Mouse (Mus musculus) spleen, adult 18-20 months (tissue): Measurements from ENCODE around the gene Cadm2.

ENCODE experiments used
- DNase-seq, 2 experiments: peaks; one replicate each; pipeline ENCODE4 v3.0.0; 2022; ENCODE audit warnings: mixed read lengths in 2 of 2

Gene Cadm2

DNA sequence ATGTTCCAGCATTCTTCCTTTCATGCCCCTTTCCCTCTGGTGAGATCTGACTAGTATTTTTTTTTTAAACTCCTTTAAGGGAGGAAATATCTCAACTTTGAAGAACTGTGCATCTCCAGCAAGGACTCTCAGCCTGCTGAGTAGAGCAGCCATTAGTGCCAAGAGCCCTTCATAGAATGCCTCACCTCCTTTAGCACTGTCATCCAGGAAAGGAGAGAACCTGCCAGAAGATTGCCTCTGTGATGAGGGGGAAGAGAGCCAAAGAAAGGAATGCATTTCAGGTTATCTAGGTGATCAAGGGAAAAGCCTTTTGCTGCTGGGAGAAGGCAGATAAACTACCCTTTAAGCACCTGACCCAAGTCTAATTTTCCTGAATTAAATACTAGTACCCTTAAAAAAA, 943.5 kb downstream of the Cadm2 start:
- no peak for DNase-seq

GRCm38 (mm10) chr16:66651013-66651362, 969.7 kb downstream of the Cadm2 start:
- no peak for DNase-seq

DNA sequence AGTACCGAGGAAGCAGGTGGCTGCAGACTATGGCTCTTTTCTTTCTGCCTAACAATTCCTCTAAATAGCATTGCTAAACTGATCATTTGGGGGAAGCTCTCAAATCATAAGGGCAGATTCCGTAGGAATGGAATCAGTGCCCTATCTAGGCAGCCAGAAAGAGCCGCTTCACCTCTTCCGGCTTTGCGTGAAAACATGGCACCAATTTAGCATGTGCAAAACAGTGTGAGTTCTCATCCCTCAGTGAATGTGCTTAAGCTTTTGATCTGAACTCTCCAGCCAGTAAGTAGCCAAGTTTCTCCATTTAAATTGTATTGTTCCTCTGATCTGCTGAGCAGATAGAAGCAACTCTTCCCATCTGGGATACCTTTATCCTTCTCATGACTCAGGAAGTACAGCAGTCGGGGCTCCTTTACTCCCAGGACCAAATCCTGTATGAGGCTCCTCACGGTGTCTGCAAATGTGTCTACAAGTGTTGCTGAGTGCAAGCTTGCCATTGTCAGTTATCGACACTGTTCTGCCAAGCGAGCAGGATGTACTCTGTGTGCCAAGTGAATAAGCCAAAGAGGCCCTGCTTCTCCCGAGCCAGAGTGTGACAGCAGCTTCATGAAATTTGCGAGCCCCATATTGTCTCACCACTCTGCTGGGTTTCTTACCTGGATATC, 970.2 kb downstream of the Cadm2 start:
- no peak for DNase-seq

GRCm38 (mm10) chr16:66647798-66648197, 972.9 kb downstream of the Cadm2 start:
- no peak for DNase-seq

DNA sequence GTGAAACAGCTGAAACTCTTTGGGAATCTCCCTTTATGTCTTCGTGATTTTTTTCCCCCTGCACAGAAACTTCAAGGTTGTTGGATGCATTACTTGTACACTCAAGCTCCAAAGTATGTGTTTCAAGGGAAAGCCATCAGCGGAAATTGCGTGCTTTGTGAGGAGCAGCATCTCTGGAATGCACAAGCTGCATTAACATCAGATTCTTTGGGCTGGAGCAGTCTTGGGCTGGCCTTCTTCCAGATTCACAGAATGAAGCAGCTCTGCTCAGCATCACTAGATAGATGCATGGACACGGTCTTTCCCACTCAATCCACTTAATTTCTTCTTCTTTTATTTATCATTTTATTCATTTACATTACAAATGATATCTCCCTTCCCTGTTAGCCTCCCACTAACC, 977.1 kb downstream of the Cadm2 start:
- no peak for DNase-seq

DNA sequence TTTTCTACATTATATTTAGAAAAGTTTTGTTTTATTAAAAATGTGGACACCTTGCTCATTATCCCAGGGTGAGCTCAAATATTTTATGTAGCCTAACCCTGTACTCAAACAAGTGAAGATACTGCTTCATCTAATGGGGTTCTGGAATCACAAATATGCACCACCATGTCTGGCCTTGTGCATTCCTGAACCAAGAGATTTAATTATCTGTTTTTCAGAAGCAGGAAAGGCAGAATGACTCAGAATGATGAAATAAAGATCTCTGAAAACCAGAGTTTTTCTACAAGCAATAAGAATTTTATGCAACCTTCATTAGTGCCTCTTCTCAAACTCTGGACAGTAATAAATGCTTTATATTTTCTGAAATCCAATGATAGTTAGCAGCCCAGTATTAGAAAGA, 993.2 kb downstream of the Cadm2 start:
- DNase-seq = no peak

DNA sequence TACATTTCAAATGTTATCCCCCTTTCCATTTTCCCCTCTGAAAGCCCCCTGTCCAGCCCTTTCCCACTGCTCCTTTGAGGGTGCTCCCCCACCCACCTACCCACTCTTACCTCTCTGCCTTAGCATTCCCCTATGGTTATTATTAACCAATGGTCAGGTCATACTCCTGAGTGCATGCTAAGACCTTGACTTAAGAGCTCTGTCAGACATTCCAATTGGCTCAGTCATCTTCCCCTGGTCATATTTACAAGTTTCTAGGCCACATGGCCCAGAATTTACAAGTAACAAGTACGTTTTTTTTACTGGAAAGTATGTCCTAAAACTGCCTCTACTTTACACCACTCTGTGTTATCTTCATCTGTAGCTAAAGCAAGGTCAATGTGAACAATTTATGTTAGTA, 998.3 kb downstream of the Cadm2 start:
- no peak for DNase-seq

DNA sequence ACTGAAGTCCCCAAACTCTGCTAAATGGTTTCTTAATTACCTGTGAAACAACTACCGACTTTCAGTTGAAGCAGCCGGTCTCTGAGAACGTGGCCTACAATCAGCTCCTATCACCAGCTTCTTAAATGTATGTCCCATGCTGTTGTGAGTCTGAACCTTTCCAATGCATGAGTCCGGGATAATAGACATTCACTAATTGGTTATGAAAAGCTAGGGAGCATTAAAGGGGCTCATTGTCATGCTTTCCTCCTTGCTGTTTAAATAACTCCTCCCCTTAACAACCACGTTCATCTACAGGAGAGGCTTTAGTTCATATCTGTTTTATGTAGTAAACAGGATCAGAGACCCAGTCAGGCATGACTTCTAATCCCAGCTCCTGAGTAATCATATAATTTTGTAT, 1008.1 kb downstream of the Cadm2 start:
- DNase-seq = no peak
